Mouse (Mus musculus) spleen, postnatal 10 days (tissue): ENCODE results near the gene Kif16b.

Source experiments
- DNase-seq, 2 experiments: peaks; one replicate each; pipeline ENCODE4 v3.0.0; 2021 to 2022; ENCODE audit warnings: low spot score in 2 of 2

Kif16b gene

GRCm38 (mm10) chr2:142900862-142901805, at the start of gene Kif16b:
Kif16b (minus strand) TSS chr2:142901531.
- peak; percentile 92 to 93 for DNase-seq

DNA sequence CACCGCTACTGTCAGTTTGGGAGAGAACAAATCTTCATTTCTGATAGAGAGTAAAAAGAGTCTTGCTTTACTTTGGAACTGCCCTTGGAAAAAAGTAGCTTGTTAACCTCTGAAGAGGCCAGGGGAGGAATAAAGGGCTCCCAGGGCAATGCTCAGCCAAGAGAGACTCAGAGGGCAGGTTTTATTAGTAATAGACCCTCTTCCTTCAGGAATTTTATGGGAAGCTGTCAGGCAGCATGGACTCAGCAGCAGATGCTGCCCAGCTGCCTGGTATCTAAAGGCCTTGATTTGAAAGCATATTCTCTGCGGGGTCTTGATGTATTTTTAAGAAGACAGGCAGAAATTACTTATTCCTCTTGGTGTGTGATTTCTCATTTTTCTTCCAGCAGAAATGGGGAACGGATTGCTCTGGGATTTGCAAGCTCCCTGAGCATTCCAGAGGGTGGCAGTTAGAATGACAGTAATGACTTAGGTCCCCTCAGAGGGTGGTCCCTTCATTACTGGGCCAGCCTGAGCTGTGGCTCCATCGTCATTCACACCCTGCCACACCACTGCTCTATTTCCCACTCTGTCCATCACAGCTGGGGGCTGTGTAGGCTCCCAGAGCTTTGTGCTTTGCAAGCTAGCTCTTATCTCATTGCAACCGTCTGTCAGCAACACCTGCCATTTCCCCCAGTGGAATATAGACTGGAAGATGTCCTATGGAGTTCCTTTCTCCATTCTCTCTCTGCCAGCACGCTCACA, 39.7 kb upstream of the Kif16b start:
- no peak for DNase-seq

- no peak for DNase-seq
Observed at GRCm38 (mm10) chr2:142930445-142930844, 29.1 kb upstream of the Kif16b start.

- DNase-seq = no peak
Observed at GRCm38 (mm10) chr2:142929226-142930112, 28.1 kb upstream of the Kif16b start.

- no peak for DNase-seq
Observed at GRCm38 (mm10) chr2:142910808-142911388, 9.6 kb upstream of the Kif16b start.

- DNase-seq = no peak
Observed at GRCm38 (mm10) chr2:142909213-142909612, 7.9 kb upstream of the Kif16b start.

DNA sequence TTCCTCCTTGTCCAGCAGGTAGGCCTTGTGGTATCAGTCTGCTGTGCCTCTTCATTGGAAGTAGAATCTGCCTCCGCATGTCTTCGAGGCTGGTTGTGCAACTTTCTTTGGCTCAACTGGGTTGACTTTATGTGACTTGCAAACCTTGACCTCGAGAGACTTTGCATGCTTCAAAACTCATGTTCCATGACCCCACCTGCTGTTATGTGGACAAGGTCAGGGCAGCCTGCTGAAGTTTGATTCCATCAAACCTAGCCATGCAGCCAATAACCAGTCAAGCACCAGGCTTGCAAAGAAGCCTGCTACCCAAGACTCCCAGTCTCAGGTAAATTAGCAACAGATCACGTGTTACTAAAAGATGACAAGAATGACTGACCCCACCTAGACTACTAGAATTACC, 5.7 kb upstream of the Kif16b start:
- DNase-seq = no peak

DNA sequence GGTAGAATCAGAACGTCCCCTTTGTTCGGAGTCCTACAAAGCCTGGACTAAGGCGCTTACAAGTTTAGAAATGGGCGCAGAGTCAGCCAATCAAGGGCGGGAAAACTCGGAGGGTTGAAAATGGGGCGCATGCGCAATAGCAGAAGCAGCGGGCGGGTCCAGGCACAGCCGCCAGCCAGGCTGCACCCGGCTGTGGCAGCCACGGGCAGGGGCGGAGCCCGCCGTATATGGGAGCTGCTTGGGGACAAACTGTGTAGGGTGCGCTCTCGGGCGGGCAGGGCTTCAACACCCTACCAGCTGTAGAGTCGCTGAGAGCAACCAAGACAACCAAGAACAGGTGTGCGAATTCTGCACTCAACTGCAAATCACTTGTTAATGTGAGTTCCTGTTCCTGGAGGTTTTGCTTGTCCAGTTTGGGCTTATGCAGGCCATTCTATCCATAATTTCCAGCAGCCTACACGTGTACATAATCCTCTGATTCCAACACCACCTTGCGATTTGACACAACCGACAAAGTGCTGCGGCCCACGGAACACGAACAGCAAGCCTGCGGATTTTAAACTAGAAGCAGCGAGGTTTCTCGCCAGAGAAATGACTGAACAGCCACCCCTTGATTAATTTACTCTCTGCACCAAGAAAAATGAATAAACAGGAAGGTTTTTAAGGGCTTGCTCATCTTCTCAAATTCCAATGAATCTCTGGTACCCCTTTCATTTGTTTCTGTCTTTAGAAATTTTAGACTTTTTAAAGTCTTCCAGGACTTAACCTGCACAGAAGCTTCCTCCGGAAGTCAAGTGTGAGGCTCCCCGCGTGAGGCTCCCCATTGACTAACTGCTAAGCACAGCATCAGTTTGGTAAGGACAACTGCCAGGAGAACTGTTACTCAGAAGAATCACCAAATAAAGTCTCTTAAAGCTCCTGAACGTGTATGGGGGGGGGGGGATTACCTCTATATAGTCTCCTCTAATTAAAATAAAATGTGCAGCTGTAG, 1.9 kb upstream of the Kif16b start:
- DNase-seq = peak; percentile 84 to 94

DNA sequence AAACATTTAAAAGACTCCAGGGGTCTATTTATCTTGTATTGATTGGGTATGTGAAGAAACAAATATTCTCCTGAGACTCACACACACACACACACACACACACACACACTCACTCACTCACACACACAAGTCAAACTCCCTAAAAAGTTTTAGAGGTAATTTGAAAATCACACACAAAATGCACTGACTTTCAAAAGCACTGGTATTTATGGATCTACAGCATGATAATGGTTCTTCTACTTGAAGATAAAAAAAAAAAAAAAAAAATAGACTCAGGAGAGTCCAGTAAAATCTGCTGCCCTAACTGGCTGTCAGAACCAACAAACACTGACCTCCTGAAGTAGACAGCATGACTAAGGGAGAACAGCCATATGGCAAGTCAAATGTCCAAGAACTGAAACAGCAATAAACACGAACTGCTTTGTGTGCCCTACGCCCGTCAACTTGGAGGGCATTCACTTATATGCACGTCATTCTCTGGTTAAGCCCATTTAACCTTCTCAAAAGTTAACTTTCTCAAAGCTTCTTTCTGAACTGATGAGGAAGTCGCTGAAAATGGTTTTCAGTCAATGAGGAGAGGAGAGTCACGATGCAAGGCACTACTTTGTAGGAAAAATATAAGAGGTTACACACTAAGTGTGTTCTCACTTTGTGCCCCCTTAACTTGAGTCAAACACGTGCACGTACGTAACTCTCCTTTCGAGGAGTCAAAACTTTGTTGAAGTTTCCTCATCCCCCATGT, 1.0 kb downstream of the Kif16b start:
- DNase-seq = no peak

DNA sequence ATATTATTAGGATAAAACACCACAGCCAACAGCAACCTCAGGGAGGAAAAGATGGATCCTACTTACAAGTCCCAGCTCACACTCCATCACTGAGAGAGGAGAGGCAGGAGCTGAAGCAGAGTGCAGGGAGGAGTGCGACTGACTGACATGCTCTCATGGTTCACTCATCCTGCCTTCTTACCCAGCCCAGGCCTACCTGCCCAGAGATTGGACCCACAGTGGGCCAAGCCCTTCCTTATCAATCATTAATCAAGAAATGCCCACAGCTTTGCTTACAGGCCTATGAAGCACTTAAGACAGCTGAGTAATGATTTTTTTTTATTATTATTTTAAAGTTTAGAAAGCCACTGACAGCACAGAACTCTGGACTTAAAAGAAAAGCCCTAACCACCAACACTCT, 7.6 kb downstream of the Kif16b start:
- no peak for DNase-seq

DNA sequence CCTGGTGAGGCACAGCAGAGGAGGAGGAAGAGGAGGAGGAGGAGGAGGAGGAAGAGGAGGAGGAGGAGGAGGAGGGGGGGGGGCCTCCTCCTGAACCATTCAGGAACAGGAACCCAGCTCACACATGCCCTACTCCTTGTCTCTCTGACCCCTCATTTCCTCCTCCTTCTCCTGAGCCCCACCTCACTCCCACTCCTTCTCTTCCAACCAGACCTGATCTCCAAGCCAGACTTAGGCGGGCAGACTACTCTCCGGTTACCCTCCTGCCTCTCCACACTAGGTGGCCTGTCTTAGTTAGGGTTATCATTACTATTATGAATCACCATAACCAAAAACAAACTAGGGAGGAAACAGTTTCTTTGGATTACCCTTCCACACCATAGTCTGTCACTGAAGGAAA, 10.0 kb downstream of the Kif16b start:
- DNase-seq = no peak

- DNase-seq = no peak
Observed at GRCm38 (mm10) chr2:142884456-142884855, 16.9 kb downstream of the Kif16b start.

GRCm38 (mm10) chr2:142883625-142883994, 17.7 kb downstream of the Kif16b start:
- DNase-seq = no peak

- no peak for DNase-seq
Observed at GRCm38 (mm10) chr2:142882871-142883624, 18.3 kb downstream of the Kif16b start.

- DNase-seq = no peak
Observed at GRCm38 (mm10) chr2:142882466-142882865, 18.9 kb downstream of the Kif16b start.

- no peak for DNase-seq
Observed at GRCm38 (mm10) chr2:142881177-142881576, 20.2 kb downstream of the Kif16b start.

DNA sequence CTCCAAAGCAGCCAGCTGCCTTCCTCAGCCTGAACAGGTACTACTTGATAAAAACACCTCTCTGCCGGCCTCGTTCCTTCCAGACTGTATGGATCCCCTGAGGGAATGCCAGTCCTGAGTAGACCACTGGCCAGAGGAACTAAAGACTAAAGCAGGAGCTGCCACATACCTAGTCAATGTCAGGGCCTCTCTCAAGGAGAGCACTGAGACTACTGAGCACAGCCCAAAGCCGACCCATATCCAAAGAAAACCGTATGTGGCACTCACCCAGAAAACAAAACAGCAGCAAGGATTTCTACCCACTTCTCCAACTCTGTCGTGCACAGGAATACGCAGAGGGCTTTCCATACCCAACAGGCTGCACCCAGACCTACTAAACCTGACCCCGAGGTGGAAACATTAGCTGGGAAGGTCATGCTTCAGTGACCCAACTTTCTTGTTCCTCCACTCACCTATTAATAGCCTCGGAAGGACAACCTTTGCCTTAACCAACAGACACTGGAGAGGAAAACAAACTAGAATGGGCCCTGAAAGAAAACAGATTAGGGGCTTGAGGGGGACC, 22.0 kb downstream of the Kif16b start:
- no peak for DNase-seq

- DNase-seq = no peak
Observed at GRCm38 (mm10) chr2:142876636-142877035, 24.7 kb downstream of the Kif16b start.
